Mouse (Mus musculus) frontal cortex, postnatal 10 days (tissue): ENCODE results near the gene Tbk1.
A peak's percentile ranks its signal among the peaks of the same experiment; 100 is the strongest.

Experiments
- DNase-seq, 2 experiments: peaks; one replicate each; pipeline ENCODE4 v3.0.0; 2022; ENCODE audit warnings: low spot score in 2 of 2, mixed read lengths in 1 of 2

The Tbk1 gene

GRCm38 (mm10) chr10:121534995-121535394 is 51.6 kb downstream of the Tbk1 start:
- no peak for DNase-seq

- peak in 1 of 2 experiments; percentile 61 for DNase-seq
Observed at GRCm38 (mm10) chr10:121533137-121533872, 53.3 kb downstream of the Tbk1 start.

DNA sequence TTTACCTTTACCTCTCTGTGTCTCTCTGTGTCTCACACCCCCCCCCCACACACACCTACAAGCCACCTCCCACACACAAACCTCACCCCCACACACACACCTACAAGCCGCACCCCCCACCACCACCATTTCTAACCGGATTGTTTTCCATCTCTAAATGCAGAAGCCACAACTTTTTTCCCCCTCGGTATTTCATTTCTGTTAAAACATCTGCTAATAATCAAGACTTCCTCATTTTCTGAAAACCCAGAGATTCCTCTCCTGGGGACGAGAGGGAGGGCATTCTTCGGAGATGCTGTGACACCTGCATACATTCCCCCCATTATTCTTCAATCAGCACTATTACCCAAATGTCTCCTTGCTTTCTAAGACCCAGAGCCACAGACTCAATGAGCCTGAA is 55.0 kb downstream of the Tbk1 start:
- no peak for DNase-seq

GRCm38 (mm10) chr10:121530365-121531003 is 56.1 kb downstream of the Tbk1 start:
- no peak for DNase-seq

DNA sequence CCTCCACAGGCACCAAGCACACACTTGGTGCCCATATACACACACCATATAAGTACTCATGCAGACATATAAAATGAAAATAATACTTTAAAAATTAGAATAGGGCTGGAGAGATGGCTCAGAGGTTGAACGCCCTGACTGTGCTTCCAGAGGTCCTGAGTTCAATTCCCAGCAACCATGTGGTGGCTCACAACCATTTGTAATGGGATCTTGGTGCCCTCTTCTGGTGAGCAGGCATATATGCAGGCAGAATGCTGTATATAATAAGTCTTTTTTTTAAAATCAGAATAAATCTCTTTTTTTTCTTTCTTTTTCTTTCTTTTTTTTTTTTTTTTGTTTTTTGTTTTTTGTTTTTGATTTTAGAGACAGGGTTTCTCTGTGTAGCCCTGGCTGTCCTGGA is 57.3 kb downstream of the Tbk1 start:
- no peak for DNase-seq

DNA sequence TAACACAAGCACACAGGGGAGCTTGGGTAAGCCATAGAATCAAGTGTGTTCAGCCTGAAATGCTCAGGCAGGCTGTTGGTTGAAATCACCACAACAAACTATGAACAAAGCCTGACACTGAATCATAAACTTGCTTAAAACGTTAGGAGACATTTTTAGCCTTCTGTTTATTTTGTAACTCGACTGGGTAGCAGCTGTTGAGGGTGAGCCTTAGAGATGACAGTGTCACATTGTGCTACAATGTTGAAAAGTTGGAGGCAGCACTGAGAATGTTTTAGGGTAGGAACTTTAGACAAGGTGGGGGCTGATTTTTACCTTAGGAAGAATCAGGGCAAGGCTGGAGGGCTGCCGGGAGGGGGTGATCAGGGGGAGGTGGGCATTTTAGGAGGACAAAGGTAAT is 58.1 kb downstream of the Tbk1 start:
- DNase-seq, result no peak

DNA sequence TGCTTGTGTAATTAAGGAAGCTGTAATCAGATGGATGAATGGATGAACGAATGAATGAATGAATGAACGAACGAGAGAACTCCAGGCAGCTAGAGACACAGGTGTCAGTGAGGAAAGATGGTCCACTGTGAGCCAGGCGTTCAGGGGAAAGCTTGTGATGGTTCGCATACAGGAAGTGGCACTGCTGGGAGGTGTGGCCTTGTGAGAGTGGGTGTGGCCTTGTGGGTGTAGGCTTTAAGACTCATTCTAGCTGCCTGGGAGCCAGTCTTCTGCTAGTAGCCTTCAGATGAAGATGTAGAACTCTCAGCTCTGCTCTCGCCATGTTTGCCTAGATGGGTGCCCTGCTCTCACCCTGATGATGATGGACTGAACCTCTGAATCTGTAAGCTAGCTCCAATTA is 59.5 kb downstream of the Tbk1 start:
- no peak for DNase-seq

DNA sequence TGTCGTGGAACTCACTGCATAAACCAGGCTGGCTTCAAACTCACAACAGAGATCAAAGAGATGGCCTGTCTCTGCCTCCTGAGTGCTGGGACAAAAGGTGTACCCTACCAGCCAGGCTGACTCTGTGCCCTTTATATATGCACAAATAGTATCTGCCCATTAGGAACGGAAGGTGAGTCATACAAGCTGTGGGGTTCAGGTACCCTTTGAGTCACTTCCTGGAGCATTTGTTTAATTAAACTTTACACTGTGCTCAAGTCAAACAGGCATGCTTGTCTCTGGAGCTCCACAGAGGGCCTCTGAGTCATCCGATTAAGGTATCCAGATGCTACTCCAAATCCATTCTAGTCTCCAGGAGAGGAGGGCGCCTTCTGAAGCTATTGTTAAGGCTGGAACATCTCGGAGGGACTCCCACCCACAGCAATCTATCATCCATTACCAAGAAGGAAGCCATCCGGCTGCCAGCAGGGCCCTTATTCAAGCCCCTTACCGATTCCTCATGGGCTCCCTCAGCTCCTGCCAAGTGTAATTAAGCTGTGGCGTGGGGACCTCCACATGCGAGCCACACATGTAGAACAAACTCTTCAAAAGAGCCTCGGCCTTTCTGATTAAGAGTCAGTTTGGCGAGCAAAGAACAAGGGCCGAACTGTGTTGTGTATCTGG is 65.5 kb downstream of the Tbk1 start:
- no peak for DNase-seq

DNA sequence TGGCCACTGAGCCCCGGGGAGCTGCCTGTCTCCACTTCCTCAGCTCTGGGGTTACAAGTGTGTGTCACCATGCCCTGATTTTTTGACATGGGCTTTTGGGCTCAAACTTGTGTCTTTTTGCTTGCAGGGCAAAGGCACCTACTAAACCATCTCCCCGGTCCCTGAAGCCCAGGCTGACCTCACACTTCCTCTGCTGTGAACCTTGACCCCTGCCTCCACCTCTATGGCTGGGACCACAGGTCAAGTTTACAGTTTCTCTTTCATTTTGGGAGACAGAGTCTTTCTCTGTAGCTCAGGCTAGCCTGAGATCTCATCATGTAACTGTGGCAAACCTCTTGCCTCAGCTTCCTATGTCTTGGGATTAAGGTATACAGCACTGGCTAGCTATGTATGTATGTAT is 66.9 kb downstream of the Tbk1 start:
- DNase-seq, result no peak

DNA sequence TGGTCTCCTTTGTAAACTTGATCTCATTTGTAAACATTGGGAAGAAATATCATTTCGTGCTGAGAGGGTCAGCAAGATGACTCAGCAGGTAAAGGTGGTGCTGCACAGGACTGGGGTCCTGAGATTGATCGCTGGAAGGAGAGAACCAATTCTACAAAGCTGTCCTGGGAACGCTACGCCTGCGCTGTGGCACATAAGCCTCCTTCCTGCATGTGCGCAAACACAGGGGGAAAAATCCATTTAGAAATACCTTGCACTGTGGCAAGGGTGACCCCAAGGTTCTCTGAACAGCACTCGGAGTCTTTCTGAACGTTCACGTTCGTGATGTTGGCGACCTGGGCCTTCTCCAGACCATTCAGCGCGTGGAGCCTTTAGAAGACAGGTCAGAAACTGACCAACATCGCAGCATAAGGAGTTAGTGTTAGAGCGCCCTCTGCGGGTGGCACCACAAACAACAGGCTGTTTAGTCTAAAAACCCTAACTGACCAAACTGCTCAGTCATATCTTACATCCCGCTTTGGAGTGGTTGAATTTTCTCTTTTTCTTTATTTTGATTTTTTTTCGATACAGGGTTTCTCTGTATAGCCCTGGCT is 70.5 kb downstream of the Tbk1 start:
- DNase-seq, result peak in 1 of 2 experiments; percentile 72

- no peak for DNase-seq
Observed at GRCm38 (mm10) chr10:121509751-121510643, 76.6 kb downstream of the Tbk1 start.

GRCm38 (mm10) chr10:121507755-121508544 is 78.6 kb downstream of the Tbk1 start:
- DNase-seq, result no peak

DNA sequence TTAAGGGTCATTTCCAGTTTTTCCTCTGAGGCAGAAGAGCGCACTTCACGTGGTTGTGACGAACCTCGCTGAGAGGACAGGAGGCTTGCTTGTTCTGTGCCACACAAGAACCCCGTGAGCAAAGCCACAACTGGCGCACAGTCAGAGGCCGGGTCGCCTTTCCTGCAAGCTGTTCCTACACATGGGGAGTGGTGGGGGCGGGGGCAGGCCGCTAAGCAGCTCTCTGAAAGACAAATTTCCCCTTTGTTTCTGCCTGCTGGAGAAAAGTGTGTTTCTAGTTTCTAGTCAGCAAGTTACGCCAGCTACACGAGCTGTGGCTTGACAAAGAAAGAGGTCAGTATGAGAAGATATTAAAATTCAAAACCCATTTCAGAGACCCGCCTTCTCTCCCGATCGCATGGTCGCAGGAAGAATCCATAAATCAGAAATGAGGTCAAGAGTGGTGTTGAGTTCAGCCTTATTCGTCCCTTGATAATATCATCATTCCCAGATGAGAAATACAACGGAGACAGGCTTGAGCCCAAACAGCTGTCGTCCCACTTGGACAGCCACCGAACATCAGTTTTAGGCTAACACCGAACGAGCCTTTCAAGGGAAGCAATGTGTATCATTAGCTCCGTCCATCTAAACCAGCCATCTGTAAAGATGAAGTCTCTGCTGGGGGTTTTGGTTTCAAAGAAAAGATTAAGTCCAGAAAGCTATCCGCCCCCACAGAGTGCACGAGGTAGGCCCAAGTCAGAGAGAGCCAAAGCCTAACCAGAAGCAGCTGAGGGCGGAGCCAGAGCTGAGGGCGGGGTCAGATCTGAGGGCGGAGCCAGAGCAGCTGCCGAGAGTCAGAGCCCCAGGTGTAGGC is 79.6 kb downstream of the Tbk1 start:
- DNase-seq, result peak; percentile 42

- DNase-seq, result no peak
Observed at GRCm38 (mm10) chr10:121505929-121506328, 80.7 kb downstream of the Tbk1 start.

DNA sequence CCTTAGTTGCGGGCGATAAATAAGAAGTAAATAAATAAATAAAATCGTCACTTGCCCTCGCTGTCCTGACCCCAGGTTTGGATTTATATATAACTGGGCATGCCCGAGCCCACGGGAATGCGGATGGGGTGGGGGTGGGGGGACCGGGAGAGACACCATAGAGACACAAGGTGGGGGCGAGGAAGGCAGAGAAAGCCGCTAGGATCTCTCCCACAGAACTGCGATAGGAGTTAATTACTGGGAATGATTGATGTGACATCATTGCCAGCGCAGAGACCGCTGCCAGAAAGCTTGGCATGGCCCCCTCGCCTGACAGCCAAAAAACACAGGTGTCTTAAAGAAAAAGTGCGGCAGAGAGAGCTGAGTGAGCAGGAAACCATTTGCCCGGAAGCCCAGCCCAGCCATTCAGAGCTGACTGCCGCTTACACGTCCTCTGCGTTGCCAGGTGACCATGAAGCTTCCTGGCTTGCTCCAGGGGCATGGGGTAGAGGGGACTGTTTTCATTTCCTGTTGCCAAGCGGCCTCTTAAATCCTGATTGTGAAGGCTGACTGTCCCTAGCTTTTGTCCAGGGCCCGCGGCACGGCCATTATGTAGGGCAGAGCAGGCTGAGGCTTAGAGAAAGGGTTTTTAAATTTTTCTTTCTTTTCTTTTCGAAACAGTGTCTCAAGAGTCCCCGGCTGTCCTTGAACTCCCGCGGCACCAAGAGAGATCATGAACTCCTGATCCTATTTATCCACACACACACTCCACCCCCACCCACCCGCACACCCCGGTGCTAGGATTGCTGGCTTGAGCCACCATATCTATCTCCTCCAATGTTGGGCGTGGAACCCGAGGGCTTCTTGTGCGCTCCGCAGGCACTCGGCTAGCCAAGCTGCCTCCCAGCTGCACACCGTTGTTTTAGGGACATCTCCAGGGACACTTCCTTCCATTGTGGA is 81.3 kb downstream of the Tbk1 start:
- DNase-seq, result peak; percentile 69 to 78

GRCm38 (mm10) chr10:121501160-121501559 is 85.4 kb downstream of the Tbk1 start:
- no peak for DNase-seq

GRCm38 (mm10) chr10:121500034-121500433 is 86.6 kb downstream of the Tbk1 start:
- DNase-seq, result no peak

DNA sequence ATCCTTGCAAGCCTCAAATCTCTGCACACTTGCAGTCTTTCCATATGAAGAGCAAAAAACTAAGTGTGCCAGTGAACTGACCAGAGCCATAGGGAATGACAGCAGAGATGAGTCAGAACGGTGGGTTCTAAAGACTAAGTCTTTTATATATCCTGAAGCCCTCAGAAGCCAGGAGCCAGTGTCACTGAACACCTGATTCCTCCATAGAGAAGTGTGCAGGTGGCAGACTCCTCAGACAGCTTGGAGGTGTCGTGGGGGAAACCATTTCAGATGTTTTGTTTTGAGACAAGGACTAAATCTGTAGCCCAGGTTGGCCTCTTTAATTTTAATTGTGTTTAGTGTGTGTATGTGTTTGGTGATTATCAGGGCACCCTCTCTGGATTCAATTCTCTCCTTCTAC is 87.5 kb downstream of the Tbk1 start:
- no peak for DNase-seq

DNA sequence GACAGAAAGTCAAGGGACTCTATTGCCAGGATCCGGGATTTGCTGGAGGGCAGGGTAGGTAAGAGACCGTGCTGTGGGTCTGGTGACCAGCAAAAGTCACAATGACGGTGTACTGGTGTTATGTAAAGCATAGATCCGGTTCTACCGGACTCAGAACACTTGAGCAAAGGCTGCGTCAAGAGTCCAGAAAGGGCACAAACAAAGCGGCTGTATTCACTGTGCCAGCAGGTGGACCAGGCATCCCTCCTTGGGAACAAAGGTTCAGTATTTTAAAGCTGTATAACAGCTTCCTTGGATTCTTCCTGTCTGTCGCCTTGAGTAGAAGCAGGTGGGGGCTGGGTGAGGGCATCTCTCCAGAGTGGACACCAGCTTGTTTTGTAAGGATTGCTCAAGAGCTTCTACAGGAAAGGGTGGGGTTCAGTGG is 88.1 kb downstream of the Tbk1 start:
- no peak for DNase-seq
